Comparison of ENCODE assay signal across 8 mouse cellular contexts in the genomic region with DNA sequence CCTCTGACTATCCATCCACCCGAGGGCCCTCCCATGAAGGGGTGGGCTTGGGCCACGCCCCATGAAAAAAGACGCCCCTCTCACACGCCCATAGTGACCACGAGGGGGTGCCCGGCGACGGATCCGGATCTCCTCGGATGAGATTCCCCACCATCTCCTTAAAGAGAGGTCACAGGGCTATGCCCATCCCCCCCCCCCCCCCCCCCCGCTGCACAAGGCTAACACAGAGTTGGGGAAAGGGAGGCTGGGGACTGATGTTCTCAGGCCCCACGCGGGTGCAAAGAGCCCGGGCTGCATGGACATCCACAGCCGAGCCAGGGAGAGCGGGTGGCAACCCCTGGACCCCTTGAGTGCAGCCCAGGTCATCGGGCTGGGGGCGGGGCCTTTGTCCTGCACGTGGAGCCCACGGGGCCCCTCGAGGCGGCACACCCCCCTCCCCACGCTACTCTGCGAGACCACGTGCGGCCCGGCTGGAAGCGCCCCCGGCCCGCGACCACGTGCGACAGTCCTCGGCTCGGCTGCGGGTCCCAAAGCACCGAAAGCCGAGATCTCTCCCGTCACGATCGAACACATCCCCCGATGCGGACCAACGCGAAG. TPM values are rescaled to one million over a fixed set of nuclear protein-coding genes. Genes with fewer than 3 reads are reported as not detected.
A peak's percentile ranks its signal among the peaks of the same experiment; 100 is the strongest.
DNase-seq lines count a peak whose midpoint lies in the region; ATAC-seq and TF ChIP-seq lines count a peak whose summit lies in the region.

No protein-coding gene starts in this region.

- WGBS in bone marrow, adult 2 months = 1% methylated on average over 44 of the region's 45 CpGs
- under 1% methylated on average over 43 of the region's 45 CpGs for WGBS in heart, postnatal 0 days
- 0% methylated on average over 44 of the region's 45 CpGs for WGBS in lung, embryonic 14.5 days

- H3K4me1 ChIP-seq in bone marrow, adult 2 months (ENCODE audit: control insufficient read depth, insufficient read depth, low read length) = peaks cover 1% of the 10 kb centered on the region; the same call in 1 of the 2 replicates
- H3K4me1 ChIP-seq in embryonic fibroblast, embryonic 13.5 days (ENCODE audit: control insufficient read depth, insufficient read depth, low read length) = no peaks in the 10 kb centered on the region
- peaks cover 18% of the 10 kb centered on the region; the same call in 1 of the 2 replicates for H3K4me1 ChIP-seq in heart, postnatal 0 days (ENCODE audit: control insufficient read depth, insufficient read depth)
- peaks cover 8% of the 10 kb centered on the region; the same call in 1 of the 2 replicates for H3K4me1 ChIP-seq in lung, embryonic 14.5 days (ENCODE audit: insufficient read depth)

- peak overlapping the region; percentile 95 for H3K4me3 ChIP-seq in bone marrow, adult 2 months (replicated peaks; ENCODE audit: control insufficient read depth, low read depth, low read length)
- peak overlapping the region; percentile 95 for H3K4me3 ChIP-seq in embryonic fibroblast, embryonic 13.5 days (ENCODE audit: insufficient read depth, low read length)
- H3K4me3 ChIP-seq in heart, postnatal 0 days (ENCODE audit: low read depth, low read length) = peak overlapping the region; percentile 89
- H3K4me3 ChIP-seq in lung, embryonic 14.5 days (ENCODE audit: low read depth, low read length) = peak overlapping the region; percentile 97

- peak overlapping the region; percentile 96 for H3K4me2 ChIP-seq in heart, postnatal 0 days (ENCODE audit: low read depth, low read length)
- peak overlapping the region; percentile 66 for H3K4me2 ChIP-seq in lung, embryonic 14.5 days

- peak; percentile 93 for DNase-seq in ES-CJ7 (ENCODE audit: low read depth, low spot score)
- peak; percentile 66 for DNase-seq in heart, postnatal 0 days (ENCODE audit: low spot score)
- DNase-seq in kidney, postnatal 36 days = peak; percentile 65 to 76
- DNase-seq in lung, embryonic 14.5 days = peak; percentile 91
- peak; percentile 33 for DNase-seq in ovary, postnatal 10 days (ENCODE audit: low spot score)
- peak; percentile 60 to 77 for DNase-seq in thymus, postnatal 36 days

- H3K36me3 ChIP-seq in heart, postnatal 0 days (replicated peaks; ENCODE audit: control insufficient read depth, insufficient read depth, low read length) = peaks cover 20% of the 10 kb centered on the region
- peaks cover 47% of the 10 kb centered on the region for H3K36me3 ChIP-seq in lung, embryonic 14.5 days (ENCODE audit: insufficient read depth)

- no peaks in the 10 kb centered on the region for H3K9me3 ChIP-seq in heart, postnatal 0 days (replicated peaks; ENCODE audit: control insufficient read depth, low read length)
- H3K9me3 ChIP-seq in lung, embryonic 14.5 days (ENCODE audit: low read depth, low read length) = no peaks in the 10 kb centered on the region

- peak overlapping the region; percentile 91 for H3K9ac ChIP-seq in heart, postnatal 0 days (replicated peaks; ENCODE audit: low read depth, low read length)
- peak overlapping the region; percentile 99 for H3K9ac ChIP-seq in lung, embryonic 14.5 days

- TF ChIP-seq POLR2A in bone marrow, adult 2 months (IDR thresholded peaks at IDR 0.05; ENCODE audit: borderline replicate concordance, control insufficient read depth, low read depth, low read length) = 0 out of 2 replicates have a peak, but pooled peaks have one; percentile 46
- TF ChIP-seq POLR2A in embryonic fibroblast, embryonic 13.5 days (IDR thresholded peaks at IDR 0.05; ENCODE audit: low read depth, low read length) = no peak

- TF ChIP-seq EP300 in heart, postnatal 0 days (IDR thresholded peaks at IDR 0.05; ENCODE audit: low read depth) = no peak; the same call in 1 of the 2 replicates

- peak overlapping the region; percentile 82 for H3K27ac ChIP-seq in bone marrow, adult 2 months (ENCODE audit: control insufficient read depth, insufficient read depth, low read depth, low read length, poor library complexity)
- peak overlapping the region; percentile 87 for H3K27ac ChIP-seq in embryonic fibroblast, embryonic 13.5 days (ENCODE audit: insufficient read depth, low read length)
- H3K27ac ChIP-seq in heart, postnatal 0 days (ENCODE audit: low read depth) = peak overlapping the region; percentile 96
- H3K27ac ChIP-seq in lung, embryonic 14.5 days (ENCODE audit: low read depth) = peak overlapping the region; percentile 96

- peak; percentile 3 for ATAC-seq in heart, postnatal 0 days (ENCODE audit: insufficient read depth, low read depth)
- peak; percentile 13 for ATAC-seq in lung, embryonic 14.5 days (ENCODE audit: insufficient read depth)

- no peak; the same call in 1 of the 2 replicates for TF ChIP-seq CTCF in bone marrow, adult 2 months (IDR thresholded peaks at IDR 0.05; ENCODE audit: control insufficient read depth, insufficient read depth, low read length)
- no peak for TF ChIP-seq CTCF in embryonic fibroblast, embryonic 13.5 days (IDR thresholded peaks at IDR 0.05; ENCODE audit: borderline replicate concordance, insufficient read depth, low read length)
- TF ChIP-seq CTCF in heart, postnatal 0 days (IDR thresholded peaks at IDR 0.05; ENCODE audit: low read depth) = peak; percentile 37
- peak; percentile 55 for TF ChIP-seq CTCF in lung, embryonic 14.5 days (IDR thresholded peaks at IDR 0.05; ENCODE audit: low read depth)

- no peaks in the 10 kb centered on the region for H3K27me3 ChIP-seq in heart, postnatal 0 days (ENCODE audit: control insufficient read depth, insufficient read depth, low read length)
- no peaks in the 10 kb centered on the region for H3K27me3 ChIP-seq in lung, embryonic 14.5 days (ENCODE audit: insufficient read depth, low read length)

RNA-seq across cellular contexts. Expression of gene Prmt1, which starts 0.7 kb away (rescaled TPM):
- 192 and 337 TPM in 2 replicates for polyA plus RNA-seq in bone marrow, adult 2 months (2011; ENCODE audit: insufficient read depth, insufficient read length, low replicate concordance, missing spikeins)
- polyA plus RNA-seq in embryonic fibroblast, embryonic 13.5 days (2011; ENCODE audit: insufficient read length, low read depth, missing spikeins) = 403 and 439 TPM in 2 replicates
- total RNA-seq in heart, postnatal 0 days (2014; rRNA removed; ENCODE audit: low replicate concordance) = 152 and 173 TPM in 2 replicates
- 271 and 300 TPM in 2 replicates for polyA plus RNA-seq in heart, postnatal 0 days (2015; fragmentation: Nextera tagmentation; extraction: Ambion mirVana)
- polyA plus RNA-seq in lung, embryonic 14.5 days (2014; fragmentation: Nextera tagmentation; extraction: Ambion mirVana) = 228 and 238 TPM in 2 replicates

RNA-seq across cellular contexts. Expression of gene Cpt1c, which starts 11.0 kb away (rescaled TPM):
- polyA plus RNA-seq in bone marrow, adult 2 months (2011; ENCODE audit: insufficient read depth, insufficient read length, low replicate concordance, missing spikeins) = 6.5 TPM in 2 replicates
- 68.9 and 82.5 TPM in 2 replicates for polyA plus RNA-seq in embryonic fibroblast, embryonic 13.5 days (2011; ENCODE audit: insufficient read length, low read depth, missing spikeins)
- 7.5 and 12.7 TPM in 2 replicates for total RNA-seq in heart, postnatal 0 days (2014; rRNA removed; ENCODE audit: low replicate concordance)
- polyA plus RNA-seq in heart, postnatal 0 days (2015; fragmentation: Nextera tagmentation; extraction: Ambion mirVana) = 3.4 and 3.9 TPM in 2 replicates
- 14.9 and 15.5 TPM in 2 replicates for polyA plus RNA-seq in lung, embryonic 14.5 days (2014; fragmentation: Nextera tagmentation; extraction: Ambion mirVana)

RNA-seq across cellular contexts. Expression of gene Irf3, which starts 11.8 kb away (rescaled TPM):
- 71.4 and 165 TPM in 2 replicates for polyA plus RNA-seq in bone marrow, adult 2 months (2011; ENCODE audit: insufficient read depth, insufficient read length, low replicate concordance, missing spikeins)
- 62.2 and 75.1 TPM in 2 replicates for polyA plus RNA-seq in embryonic fibroblast, embryonic 13.5 days (2011; ENCODE audit: insufficient read length, low read depth, missing spikeins)
- total RNA-seq in heart, postnatal 0 days (2014; rRNA removed; ENCODE audit: low replicate concordance) = 31.7 and 61.1 TPM in 2 replicates
- polyA plus RNA-seq in heart, postnatal 0 days (2015; fragmentation: Nextera tagmentation; extraction: Ambion mirVana) = 44.8 and 51.7 TPM in 2 replicates
- polyA plus RNA-seq in lung, embryonic 14.5 days (2014; fragmentation: Nextera tagmentation; extraction: Ambion mirVana) = 78.7 and 83.0 TPM in 2 replicates

RNA-seq across cellular contexts. Expression of gene Bcl2l12, which starts 12.8 kb away (rescaled TPM):
- 28.9 and 40.8 TPM in 2 replicates for polyA plus RNA-seq in bone marrow, adult 2 months (2011; ENCODE audit: insufficient read depth, insufficient read length, low replicate concordance, missing spikeins)
- polyA plus RNA-seq in embryonic fibroblast, embryonic 13.5 days (2011; ENCODE audit: insufficient read length, low read depth, missing spikeins) = 31.8 and 37.1 TPM in 2 replicates
- total RNA-seq in heart, postnatal 0 days (2014; rRNA removed; ENCODE audit: low replicate concordance) = 20.3 and 22.0 TPM in 2 replicates
- polyA plus RNA-seq in heart, postnatal 0 days (2015; fragmentation: Nextera tagmentation; extraction: Ambion mirVana) = 25.5 and 27.5 TPM in 2 replicates
- 69.9 and 76.9 TPM in 2 replicates for polyA plus RNA-seq in lung, embryonic 14.5 days (2014; fragmentation: Nextera tagmentation; extraction: Ambion mirVana)

RNA-seq across cellular contexts. Expression of gene Scaf1, which starts 30.5 kb away (rescaled TPM):
- polyA plus RNA-seq in bone marrow, adult 2 months (2011; ENCODE audit: insufficient read depth, insufficient read length, low replicate concordance, missing spikeins) = 45.6 and 72.1 TPM in 2 replicates
- polyA plus RNA-seq in embryonic fibroblast, embryonic 13.5 days (2011; ENCODE audit: insufficient read length, low read depth, missing spikeins) = 75.4 and 79.8 TPM in 2 replicates
- 37.8 and 38.9 TPM in 2 replicates for total RNA-seq in heart, postnatal 0 days (2014; rRNA removed; ENCODE audit: low replicate concordance)
- polyA plus RNA-seq in heart, postnatal 0 days (2015; fragmentation: Nextera tagmentation; extraction: Ambion mirVana) = 15.9 and 17.9 TPM in 2 replicates
- 45.9 and 53.6 TPM in 2 replicates for polyA plus RNA-seq in lung, embryonic 14.5 days (2014; fragmentation: Nextera tagmentation; extraction: Ambion mirVana)

Comparison
In these comparisons a context has a peak if more than half of its experiments do, and no peak if none do; other contexts are left out.
1. Peak in every context shown above with its lines: DNase-seq, ATAC-seq, H3K4me3 ChIP-seq and H3K27ac ChIP-seq.
2. DNase-seq: peak in every context shown above with its lines; median percentile 93 in ES-CJ7; 91 in lung, embryonic 14.5 days; 70 in kidney, postnatal 36 days; 68 in thymus, postnatal 36 days; 66 in heart, postnatal 0 days; 33 in ovary, postnatal 10 days.
3. CTCF ChIP-seq: peak in heart, postnatal 0 days (single experiment) and lung, embryonic 14.5 days (single experiment); none in bone marrow, adult 2 months (single experiment) and embryonic fibroblast, embryonic 13.5 days (single experiment).